Mouse (Mus musculus) 3T3-L1 (cell line): Measurements from ENCODE around the gene Pmm2.

Experiments used
- DNase-seq: peaks from one replicate; pipeline ENCODE4 v3.0.0-alpha.2; 2015; ENCODE audit warnings: low read depth, low spot score

Pmm2 gene

DNA sequence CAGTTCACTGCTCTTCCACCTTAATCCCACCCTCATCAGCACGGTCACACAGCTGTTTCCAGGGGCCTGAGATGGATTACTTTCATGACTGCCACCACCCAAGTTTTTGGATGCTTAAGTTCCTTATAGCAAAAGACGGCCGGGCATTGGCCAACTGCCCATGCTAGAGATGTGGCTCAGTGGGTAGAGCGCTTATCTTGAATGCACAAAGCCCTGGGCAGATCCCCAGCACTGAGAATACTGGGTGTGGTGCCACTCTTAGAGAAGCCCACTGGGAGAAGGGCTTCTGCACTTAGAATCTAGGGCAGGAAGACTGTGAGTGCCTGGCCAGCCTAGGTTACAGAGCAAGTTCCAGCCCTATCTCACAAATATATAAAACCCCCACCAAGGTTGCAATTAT, 41.2 kb downstream of the Pmm2 start:
- no peak for DNase-seq

DNA sequence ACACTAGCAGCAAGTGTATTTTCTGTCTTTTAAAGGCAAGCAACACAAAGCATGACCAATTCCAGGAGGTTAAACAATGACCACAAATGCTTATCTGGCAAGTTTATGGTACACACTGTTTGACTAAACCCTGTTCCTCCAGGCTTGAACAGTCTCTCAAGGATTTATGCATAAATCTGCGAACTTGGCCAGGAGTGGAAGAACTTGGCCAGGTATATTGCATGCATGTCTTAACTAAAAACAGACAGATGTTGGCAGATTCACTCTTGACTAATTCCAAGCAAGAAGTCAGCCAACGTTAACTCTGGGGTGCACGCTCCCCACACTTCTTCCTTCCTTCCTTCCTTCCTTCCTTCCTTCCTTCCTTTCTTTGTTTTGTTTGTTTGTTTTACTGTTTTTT, 42.3 kb downstream of the Pmm2 start:
- no peak for DNase-seq

DNA sequence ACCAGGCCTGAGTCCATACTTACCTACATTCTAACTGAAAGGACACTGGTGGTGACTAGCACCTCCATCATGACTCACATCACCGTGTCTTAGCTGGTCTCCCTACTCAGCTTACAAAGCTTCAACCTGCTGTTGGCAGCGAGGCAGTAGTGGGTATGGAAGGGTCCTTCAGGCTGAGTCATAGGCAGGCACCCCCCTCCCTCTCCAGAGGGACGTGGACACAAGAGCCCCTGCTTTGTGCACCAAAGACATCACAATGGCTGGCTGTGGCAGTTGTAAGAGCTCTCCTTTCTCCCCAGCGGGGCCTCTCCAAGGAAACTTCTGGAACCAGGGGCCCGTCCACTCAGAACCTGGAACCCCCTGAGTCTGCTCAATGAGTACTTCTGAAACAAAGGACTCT, 43.0 kb downstream of the Pmm2 start, which contains the start of gene Gm5767:
TSS of gene Gm5767 (plus strand) at position 301 of the 400 bp plus-strand sequence.
- DNase-seq, result no peak

DNA sequence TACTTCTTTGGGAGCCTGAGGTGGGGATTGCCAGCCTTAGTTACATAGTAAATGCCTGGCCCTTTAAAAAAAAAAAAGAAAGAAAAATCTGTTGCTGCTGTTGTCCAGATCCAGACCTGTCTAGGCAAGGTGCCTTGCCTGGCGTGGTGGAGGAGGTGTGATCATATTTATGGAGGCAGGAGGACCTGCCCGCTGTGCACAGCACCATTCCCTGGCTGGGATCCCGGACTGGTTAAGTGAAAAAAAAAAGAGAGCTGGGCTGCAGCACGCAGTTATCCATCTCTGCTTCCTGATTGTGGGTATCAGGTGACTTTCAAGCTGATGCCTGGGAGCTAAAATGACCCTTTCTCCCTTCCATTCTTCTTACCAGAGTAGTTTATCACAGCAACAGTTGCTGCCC, 47.6 kb downstream of the Pmm2 start:
- no peak for DNase-seq

DNA sequence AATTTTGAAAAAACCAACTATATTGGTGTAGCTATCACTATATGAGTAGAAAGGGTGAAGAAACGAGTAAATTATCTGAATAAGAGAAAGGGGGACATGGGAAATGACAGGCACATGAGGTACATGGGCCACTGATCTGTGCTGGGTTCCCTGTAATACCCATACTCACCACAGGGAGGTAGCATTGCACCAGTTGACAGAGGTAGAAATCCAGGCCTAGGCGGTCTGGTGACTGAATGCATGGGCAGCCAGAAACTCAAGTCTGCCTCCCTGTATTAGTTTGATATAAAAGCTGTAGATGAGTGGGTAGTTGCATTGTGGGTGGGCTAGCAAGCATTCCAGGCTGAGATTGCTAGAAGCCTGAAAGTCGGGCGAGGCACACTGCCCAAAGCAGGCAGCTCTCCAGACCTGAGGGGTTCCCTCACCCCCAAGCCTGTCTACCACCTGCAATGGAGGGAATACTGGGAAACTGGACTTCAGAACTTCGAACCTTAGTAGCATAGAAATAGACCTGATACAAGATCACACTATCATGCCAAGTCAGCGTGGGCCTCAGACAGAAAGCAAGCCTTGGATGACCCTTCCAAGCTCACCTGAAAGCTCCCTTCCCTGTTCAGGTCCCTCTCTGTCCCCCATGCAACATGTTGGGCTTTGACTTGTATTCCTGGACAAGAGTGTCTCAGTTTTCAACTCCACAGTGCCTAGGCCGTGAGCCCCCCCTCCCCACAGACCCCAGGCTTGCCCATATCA, 48.8 kb downstream of the Pmm2 start:
- peak; percentile 89 for DNase-seq

DNA sequence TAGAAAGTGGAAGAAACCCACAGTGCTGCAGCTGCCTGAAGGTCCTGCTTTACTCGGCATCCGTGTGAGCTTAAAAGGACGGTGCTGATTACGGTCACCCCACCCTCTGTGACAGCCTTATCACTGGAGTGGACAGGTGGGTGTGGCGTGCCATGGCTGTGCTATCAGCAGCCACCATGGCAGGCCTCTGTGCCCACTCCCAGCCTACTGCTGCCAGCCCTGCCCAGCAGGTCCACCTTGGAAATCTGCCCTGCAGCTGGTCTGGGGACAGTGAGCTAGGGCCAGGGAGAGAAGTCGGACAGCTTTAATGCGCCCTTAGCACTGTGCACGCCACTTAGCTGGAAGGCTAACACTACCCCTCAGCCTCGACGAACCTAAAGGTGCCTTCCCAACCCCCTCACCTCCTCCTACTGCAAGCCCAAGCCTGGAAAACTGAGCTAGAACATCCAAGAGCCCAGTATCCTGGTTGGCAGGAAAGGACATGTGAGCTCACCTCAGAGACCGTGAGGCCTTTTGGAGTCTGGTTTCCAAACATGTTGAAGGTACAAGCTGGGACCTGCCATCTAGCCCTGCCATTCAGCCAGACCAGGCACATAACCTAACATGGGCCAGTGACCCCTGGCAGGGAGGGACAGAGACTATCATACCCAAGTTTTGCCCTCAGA, 49.5 kb downstream of the Pmm2 start:
- no peak for DNase-seq

DNA sequence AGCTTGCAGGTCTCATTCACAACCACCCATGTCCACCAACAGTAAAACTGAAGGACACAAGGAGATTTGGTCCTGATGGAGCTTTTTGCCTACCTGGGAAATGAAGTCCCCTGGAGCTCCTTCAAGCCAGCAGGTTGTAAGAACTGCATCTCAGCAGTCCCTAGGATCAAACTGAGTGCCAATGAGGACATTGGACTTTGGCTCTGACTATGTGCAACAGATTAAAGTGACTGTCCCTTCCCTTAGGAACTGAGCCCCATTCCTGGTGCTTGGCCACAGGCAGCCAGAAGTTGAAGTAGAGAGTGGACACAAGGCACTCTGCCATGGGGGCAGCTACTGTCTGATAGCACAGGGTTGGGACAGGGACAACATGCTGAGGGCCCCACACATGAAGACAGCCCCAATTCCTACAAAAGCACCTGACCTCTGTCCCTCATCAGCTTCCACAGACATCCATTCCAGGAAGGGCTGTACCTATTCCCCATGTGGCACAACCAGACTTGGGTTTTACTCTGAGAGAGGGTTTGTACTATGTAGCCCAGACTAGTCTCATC, 50.2 kb downstream of the Pmm2 start:
- no peak for DNase-seq

DNA sequence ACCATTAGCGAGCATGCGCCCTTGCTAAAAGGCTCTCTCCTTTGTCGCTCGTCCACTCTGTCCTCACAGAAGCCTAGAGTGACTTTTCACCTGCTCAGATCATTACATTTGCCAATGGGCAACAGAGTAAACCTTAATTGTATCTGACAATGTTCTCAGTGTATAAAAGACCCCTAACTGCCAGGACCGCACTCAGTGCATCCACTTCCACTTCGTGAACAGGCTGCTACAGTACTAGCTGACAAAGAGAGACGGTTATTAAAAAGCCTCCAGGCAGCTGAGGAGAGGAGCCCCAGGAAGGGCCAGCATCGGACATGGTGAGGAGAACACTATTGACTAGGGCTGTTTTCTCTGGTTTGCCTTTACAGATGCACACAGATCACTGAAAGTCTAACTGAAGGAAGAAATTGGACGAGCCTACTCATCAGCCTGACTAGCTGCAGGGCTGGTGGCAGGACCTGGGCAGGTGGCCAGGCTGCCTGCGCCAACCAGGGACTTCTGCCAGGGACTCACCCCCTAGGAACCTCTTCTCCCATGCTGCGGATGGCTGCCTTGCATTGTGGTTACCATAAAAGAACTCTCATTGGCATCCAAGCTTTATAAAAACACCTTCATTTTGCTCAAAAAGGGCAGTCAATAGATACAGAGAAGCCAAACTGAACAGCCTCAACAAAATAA, 52.6 kb downstream of the Pmm2 start:
- no peak for DNase-seq

DNA sequence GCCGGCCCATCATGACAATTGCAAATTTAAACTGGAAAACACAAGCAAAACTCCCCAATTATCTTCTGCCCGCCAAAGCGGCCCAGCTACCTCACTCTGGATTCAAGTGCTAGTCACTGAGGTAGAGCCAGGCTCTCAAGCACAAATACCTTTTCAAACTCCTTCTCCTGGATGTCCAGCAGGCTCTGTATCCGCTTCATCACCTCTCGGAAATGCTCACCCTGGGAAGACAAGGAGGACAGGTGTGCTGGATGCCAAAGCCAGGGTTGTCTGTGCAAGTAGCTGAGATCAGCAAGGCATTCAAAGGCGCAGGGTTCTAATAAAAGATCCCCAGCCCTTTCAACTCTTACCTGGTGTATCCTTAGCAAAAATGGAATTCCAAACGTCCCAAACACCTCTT, 53.7 kb downstream of the Pmm2 start:
- no peak for DNase-seq

DNA sequence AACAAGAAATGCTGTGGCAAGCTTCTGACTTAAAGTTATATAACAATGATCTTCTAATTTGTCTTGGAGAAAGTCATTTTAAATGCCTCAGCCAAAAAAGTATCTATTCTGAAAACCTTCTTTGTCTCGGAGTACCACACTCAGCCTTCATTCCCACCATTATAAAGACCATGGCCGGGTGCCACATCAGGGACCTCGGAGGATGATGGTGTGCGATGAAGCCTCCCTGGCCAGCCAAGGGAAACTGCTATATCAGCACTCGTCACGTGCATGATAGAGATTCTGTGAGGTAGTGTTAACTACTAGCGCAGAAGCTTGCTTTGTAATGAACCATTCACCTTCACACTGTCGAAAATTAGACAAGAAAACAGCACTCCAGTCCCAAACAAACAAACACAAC, 62.1 kb downstream of the Pmm2 start:
- DNase-seq, result no peak

DNA sequence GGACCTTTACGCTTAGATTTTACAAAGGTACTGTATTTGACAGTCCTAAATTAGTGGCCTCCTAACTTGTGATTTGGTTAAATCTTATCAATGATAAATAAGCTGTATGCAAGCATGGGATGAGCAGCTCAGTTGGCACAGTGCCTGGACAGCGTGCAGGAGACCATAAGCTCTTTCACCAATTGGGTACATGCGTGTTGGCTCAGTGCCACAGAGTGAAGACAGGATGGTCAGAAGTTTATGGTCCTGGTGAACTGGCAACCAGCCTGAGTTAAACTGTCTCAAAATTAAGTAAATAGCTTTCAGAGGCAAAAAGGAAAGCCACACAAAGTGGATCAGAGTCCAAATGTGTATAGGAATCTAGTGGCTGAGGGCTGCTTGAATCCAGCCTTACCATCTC, 63.1 kb downstream of the Pmm2 start:
- no peak for DNase-seq

DNA sequence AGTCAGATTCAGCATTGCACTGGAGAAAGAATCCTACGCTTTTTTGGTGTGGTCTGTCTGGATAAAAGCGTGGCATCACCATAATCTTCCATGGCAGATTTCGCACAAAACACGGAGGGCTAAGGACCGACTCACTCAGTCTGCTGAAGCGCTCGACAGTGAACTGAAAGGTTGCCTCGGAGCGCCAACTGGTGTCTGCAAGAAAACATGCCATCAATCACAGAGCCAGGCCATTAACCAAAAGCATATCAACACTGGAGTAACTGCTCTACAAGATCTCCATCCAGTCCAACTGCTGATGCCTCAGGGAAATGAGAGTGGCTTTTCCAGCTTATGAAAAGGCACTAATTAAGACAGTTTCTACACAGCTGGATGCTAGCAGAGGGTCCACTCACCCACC, 74.5 kb downstream of the Pmm2 start:
- no peak for DNase-seq
